ENCODE assay signal across 17 mouse cellular contexts in the genomic region with DNA sequence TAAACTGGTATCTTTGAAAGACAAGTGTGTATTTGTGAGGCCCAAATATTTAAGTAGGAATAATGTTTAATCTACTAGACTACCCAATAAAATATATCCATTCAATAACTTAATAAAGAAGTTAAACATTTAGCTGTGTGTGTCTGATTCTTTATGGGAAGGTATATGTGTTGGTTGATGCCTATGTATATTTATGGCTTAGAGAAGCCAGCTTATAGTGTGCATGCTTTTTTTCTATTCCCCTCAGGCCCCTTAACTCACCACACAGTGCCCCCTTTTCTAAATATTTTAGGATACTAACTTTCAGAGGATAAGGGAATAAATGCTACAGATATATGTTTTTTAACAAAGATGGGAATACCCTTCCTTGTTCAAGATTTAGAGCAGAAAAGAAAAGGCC.
"Had no signal": no experiment of that assay in that cellular context is flagged by ENCODE, and none has a peak within 500 bp of the region (broad histone marks: within the 10 kb centered on the region; RNA-seq: fewer than 3 reads in every experiment).

No protein-coding gene starts in this region.

- H3K27ac ChIP-seq: liver, embryonic 13.5 days; liver, embryonic 15.5 days; lung, embryonic 15.5 days; macrophage; stomach, embryonic 15.5 days; stomach, postnatal 0 days had no signal

- H3K4me2 ChIP-seq: liver, embryonic 11.5 days; liver, embryonic 13.5 days; liver, embryonic 15.5 days; lung, embryonic 15.5 days; stomach, embryonic 15.5 days had no signal

- H3K9me3 ChIP-seq: liver, embryonic 13.5 days; liver, embryonic 15.5 days; lung, embryonic 15.5 days; megakaryocyte, embryonic 14.5 days; stomach, embryonic 15.5 days had no signal

- H3K27me3 ChIP-seq: liver, embryonic 13.5 days; liver, embryonic 15.5 days; lung, embryonic 15.5 days; megakaryocyte, embryonic 14.5 days; stomach, embryonic 15.5 days had no signal

- ATAC-seq: liver, postnatal 0 days; lung, postnatal 0 days had no signal

- H3K4me3 ChIP-seq: liver, embryonic 13.5 days; liver, embryonic 15.5 days; lung, embryonic 15.5 days; megakaryocyte, embryonic 14.5 days; stomach, embryonic 15.5 days had no signal

- H3K36me3 ChIP-seq: liver, embryonic 13.5 days; liver, embryonic 15.5 days; lung, embryonic 15.5 days; stomach, embryonic 15.5 days had no signal

- DNase-seq: liver, embryonic 13.5 days; liver, postnatal 0 days; lung, adult 2 months; lung, postnatal 14 days; lung, postnatal 36 days; right cerebral cortex, postnatal 14 days; thymus, adult 2 months; thymus, postnatal 25 days; thymus, postnatal 4 days had no signal

- H3K4me1 ChIP-seq: liver, embryonic 13.5 days; liver, embryonic 15.5 days; lung, embryonic 15.5 days; megakaryocyte, embryonic 14.5 days; stomach, embryonic 15.5 days had no signal

- H3K9ac ChIP-seq: liver, embryonic 13.5 days; liver, embryonic 15.5 days; liver, postnatal 0 days; lung, embryonic 15.5 days; stomach, embryonic 15.5 days had no signal
